Mouse (Mus musculus): ENCODE measurements at regions not wholly inside any gene's neighbourhood (a gene's known extent, or its start where the extent isn't known, plus 50 kb on each side); places are given as distances from the start of the nearest gene placed in this dataset.

DNA sequence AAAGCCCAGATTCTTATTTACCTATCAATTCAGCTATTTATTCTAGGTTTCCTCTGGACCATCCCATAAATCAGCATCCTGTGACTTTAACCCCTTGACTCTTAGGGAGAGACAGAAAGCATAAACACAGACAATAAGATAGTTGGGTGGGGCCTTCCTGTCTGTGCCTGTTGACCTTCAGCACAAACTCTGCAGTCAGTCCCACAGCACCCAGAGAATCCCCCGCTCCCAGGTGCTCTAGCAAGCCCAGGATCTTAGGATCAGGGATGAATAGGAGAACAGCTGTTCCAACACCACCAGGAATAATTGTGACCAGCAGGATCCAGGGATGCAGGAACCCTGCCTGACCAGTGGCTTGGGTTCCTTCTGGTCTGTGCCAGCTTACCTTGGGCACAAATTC is 107.8 kb downstream of the Basp1 start:
- DNase-seq (ENCODE audit: low spot score in 2 of 2) = no peak

DNA sequence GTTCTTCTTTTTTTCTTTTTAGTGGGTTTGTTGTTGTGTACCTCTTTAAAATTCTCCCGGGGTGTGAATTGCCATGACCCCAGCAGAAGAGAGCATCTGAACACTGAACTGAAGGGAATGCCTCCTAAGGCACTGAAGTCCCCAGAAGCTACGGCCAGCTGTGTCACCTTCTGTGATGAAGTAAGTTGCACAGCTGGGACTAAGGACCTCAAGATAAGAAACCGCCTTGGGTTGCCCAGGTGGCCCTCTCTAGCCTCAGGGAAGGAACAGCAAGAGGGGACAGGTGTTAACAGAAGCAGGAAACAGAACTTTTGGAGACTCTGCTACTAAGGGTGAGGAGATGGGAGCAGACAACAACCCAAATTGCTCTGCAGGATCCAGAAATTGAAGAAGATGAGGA is 110.2 kb downstream of the Basp1 start:
- DNase-seq (ENCODE audit: low spot score in 2 of 2) = no peak

DNA sequence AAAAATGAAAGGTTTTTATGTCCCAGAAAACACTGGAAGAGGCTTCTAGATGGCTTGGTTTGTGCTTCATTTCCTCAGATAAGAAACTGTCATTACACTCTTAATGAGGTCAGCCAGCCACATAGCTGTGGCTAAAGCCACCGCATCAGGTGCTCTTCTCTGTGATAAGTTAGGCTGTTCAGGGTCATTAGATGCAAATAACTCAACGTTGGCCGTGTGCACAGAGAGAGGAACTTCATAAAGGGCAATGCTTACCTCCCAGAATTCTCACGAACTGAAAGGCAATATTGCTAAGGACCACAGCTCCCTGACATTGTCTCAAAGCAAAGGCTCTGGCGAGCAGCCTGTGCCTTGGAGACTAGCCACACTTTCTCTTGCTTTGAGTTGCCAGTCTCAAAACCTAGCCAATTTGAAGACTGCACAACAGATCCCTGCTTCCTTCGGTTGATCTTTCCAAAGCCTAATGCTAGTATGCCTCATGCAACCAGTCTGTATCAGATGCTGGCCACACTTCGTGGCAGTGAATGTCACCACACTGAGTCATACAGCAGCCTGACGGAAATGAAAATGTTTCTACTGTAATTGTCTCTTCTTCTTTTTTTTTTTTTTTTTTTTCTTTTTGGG is 110.8 kb downstream of the Basp1 start:
- no peak for DNase-seq (ENCODE audit: low spot score in 2 of 2)

DNA sequence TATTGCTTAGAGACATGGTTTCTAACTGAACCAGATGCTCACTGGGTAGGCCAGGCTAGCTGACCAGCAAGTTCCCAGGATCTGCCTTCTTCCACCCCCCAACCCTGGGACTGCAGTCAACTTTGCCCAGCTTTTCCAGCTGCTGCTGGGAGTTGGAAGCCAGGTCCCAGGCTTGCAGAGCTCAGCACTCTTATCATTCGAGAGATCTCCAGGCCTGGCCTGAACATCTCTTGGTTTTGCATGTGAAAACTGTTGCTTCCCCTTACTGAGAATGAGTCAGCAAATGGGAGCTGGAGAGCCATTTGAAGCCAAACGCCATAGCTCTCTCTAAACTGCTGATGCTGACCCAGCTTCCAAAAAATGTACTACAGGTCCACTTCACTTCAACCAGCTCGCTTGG is 111.8 kb downstream of the Basp1 start:
- no peak for DNase-seq (ENCODE audit: low spot score in 2 of 2)

DNA sequence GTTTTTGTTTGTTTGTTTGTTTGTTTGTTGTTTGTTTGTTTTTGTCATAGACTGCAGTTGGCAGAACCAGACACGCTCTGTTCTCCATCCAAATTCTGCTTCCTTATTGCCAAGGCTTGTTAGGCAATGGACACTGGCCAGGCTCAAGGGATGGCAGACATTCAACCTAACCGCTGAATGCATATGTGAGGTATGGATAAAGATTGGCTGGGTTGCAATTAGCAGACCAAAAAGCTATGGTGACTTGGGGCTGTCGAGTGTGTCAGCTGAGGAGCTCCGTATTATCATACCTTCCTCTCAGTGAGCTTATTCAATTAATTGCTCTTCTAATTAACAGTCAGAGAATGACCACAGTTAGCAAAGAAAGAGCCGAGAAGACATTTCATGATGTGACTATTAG is 116.3 kb downstream of the Basp1 start:
- no peak for DNase-seq (ENCODE audit: low spot score in 2 of 2)

DNA sequence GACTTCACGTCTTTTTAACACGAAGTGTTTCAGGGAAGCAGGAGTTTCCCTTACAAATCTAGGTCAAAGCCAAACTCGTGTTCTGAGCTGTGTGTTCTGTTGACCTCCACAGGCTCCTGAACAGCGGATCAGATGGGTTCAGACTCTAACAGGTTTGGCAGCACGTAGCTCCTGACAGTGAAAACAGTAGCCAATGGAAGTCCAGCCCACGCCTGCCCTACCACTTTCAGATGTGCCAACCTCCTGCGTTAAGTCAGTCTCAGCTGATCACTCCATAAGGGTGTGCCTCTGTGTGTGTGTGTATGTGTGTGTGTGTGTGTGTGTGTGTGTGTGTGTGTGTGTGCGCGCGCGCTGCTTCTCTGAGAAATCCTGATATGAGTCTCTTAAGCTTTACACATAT is 116.8 kb downstream of the Basp1 start:
- DNase-seq (ENCODE audit: low spot score in 2 of 2) = no peak

DNA sequence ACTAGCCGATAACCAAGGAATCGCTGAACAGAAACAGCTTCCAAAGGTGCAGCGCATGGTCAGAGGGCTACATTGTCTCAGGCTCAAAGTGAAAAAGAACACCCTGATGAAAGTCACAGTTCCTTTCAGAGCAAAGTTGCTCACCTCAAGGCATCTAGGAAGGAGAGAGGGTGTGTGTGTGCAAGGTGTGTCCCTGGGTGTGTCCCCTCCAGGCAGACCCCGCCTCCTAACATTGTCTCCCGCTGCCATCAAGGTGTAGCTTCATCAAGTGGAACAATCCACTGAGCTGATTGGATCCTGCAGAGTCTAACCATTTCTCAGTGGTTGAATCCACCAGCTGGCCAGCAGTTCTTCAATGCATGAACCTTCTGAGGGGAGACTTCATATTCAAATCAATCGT is 117.8 kb downstream of the Basp1 start:
- no peak for DNase-seq (ENCODE audit: low spot score in 2 of 2)

DNA sequence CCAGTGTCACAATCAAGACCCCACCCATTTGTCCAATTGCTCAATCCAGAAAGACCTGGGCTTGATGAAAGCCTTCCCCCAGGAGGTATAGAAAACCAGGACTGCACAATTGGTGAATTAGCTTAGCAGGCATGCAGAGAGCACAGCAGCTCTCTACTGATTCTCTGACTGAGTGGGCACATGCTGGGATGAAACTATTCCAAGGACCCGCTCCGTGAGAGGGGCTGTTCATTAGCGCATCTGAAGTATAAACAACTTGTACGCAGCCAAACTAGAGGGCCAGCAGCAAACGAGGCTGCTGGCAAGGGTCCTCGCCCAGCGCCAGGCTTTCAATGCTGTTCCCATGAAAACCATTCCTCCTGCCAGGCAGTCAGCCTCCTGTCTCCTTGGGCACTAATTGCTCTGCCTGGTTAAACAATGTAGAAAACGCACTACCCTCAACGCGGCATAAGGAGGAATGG is 122.3 kb downstream of the Basp1 start:
- peak in 1 of 2 experiments; percentile 21 for DNase-seq (ENCODE audit: low spot score in 2 of 2)

DNA sequence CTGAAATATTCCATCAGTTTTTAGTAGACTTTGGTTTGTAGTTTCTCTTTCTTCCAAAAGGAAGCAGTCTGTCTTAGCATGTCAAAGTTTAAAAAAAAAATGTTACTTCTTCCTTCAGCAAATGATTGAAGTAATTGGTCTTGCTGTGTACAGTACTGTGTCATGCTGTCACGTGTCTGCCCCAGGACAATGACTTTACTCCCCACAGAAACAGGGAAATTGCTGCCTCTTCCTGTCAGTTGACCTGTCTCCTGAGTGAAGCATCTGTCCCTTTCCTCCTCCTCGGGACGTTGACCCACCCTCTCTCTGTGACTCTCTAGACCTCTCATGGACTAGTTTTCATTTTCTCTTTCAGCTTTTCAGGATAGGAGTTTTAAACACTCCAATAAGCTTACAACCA is 125.7 kb downstream of the Basp1 start:
- no peak for DNase-seq (ENCODE audit: low spot score in 2 of 2)

DNA sequence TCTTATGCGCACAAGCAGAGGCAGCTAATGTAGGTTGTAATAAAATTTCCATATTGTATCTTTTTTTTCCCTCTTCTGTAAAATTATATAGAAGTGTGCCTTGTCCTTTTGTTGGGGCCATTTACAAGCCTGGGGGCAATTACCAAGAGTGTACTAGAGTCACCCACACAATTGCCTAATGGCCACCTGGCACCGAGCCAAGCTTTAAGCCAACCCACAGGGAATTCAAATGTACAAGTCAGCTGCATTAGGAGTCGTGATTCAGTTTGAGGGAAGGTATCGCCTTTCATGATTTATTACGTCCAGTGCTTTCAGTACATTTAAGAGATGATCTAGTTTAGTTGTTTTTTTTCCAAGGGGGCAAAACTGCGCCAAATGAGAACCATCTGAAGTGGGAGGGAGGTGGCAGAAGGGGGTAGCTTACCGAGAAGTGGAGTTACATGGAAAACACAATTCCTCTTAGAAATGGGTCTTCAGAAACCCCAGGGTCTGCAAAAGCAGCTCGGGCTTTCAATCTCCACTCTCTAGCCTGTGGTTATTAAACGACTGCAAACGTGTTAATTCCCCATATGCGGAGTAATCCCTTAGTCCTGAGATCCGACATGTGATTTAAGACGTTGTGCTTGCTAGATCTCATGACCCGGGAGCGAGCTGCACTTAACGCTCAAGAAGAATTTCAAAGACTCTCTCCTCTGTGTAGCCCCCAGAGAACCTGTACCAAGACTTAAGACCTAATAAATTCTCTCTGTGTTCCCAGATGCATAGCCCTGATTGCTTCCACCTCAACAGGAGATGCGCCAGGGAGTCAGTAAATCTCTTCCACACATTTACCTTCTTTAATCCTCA is 129.0 kb downstream of the Basp1 start:
- DNase-seq (ENCODE audit: low spot score in 2 of 2) = no peak

DNA sequence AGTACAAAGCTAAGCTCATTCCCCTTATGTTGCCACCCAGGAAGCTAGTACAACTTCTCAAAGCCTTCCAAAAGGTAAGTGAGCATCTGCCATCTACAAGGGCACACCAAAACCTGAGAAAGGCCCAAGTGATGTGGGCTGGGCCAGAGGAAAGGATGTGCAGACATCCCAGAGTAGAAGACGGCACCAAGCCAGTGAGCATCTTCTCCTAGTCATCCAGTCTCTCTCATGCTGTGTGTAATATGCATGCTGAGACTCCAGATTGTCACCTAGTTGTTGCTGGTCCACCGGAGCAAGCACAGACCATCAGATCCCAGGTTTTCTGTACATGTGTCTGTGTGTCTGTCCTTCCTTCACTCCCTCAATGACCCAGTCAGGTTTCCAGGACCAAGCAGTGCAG is 129.9 kb downstream of the Basp1 start:
- no peak for DNase-seq (ENCODE audit: low spot score in 2 of 2)

DNA sequence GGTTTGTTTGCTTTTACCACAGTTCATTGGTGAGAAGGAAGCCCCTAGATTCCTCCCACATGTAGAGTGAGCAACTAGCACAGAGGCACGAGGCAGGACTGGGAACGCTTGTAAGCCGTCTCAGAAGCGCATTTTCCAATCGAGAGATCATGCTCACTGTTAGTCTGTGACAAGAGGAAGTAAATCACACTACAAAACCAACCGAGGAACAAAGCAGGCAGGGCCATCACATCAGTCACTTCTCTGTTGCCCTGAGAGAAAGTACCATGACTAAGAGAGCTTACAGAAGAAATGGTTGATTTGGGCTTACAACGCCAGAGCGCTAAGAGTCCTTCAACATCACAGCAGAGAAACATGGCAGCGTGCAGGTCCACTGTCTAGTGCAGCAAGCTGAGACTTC is 131.2 kb downstream of the Basp1 start:
- DNase-seq (ENCODE audit: low spot score in 2 of 2) = no peak

DNA sequence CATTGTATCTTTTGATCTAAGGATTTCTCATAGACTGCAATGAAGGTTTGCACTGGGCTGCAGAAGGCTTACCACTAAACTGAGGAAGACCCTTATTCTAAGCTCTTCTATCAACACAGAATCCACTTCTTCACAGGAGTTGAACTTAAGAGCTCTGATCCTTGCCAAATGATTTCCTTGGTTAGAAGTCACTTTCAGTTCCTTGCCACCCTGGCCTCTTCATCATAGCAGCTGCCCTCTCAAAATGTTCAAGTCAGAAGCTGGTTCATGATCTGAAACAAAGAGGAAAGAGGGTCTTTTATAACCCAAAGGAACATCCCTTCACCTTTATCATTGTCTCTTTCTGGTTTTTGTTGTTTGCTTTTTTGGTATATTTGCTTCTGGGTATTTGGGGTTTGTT is 131.6 kb downstream of the Basp1 start:
- no peak for DNase-seq (ENCODE audit: low spot score in 2 of 2)

DNA sequence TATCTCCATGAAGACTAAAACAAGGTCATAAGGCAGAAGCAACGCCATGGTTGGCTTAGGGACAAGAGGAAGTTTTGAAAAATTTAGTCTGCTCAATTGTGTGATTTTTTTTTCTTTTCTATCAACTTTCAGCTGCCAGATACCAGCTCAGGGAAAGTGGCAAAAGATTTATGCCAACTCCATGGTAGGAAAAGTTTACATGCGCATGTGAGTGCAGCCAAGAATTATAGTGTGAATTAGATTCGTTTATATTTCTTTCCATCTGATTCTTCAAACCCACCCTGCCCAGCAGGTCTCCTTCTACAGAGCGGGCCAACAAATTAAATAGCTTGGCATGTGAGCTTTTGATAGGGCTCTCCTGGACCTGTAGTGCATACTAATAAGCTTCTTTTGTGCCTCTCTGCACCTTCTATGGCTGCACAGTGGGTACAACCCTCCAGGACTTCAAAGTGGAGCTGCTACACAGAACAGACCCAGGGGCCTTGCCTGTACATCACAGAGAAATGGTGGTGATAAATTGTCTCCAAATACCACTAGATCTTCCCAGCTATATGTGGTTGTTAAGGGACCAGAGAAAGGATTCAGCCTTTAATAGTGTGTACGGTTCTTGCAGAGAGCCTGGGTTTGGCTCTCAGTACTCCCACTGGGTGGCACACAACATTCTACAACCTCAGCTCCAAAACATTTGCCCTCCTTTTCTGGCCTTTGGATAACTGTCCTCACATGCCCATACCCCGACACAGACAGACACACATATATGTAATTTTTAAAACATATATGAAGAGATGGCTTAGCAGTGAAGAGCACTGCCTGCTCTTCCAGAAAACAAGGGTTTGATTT is 135.0 kb downstream of the Basp1 start:
- DNase-seq (ENCODE audit: low spot score in 2 of 2) = no peak

DNA sequence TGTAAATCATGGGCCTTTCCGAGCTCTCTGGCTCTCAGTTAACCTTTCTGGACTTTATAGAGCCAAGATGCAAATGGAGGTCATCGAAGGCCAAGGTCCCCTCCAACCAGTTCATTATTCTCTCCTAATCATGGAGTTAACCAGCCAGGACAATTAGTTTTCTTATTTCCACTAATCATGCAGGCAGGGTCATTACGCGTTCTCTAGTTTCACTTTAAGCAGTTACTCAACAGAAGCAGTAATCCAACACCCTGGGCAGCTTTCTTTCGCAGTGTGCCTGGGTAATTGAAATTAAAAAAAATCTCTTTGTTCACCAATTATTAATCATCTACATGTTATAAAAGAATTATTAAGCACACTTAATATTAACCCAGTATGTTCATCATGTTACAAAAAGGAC is 137.3 kb downstream of the Basp1 start:
- no peak for DNase-seq (ENCODE audit: low spot score in 2 of 2)

DNA sequence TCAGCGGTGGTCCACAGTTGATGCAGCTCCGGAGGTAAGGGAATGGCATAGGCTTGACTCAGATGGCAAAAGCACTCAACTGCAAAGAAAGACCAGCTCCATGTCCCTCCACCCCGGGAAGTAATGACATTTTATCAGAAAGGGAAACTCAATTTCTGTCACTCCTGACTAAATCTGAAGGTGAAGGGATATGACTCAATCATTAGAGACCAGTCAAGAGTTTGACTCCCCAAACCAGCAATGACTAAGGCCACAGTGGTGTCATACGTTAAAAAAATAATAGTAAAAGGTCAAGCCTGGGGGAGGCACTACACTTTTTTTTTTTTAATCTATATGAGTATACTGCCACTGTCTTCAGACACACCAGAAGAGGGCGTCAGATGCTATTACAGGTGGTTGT is 141.7 kb downstream of the Basp1 start:
- DNase-seq (ENCODE audit: low spot score in 2 of 2) = no peak

DNA sequence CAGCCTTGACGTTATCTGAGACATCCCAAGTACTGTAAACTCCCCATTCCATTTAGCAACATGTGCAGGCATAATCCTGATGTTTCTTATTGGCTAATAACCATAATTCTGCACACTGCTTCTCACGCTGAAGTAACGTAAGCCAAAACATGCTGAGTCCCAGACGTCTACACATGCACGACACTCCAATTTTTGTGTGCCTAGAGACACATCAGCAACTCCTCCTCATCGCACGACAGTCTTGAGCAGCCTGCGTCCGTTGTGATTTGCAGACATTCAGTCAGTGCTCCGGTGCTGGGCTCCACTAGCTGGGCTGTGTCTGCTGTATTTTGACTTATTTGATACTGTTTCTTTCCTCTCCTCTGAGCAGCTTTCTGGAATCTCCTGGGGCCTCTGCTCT is 143.2 kb downstream of the Basp1 start:
- DNase-seq (ENCODE audit: low spot score in 2 of 2) = no peak

DNA sequence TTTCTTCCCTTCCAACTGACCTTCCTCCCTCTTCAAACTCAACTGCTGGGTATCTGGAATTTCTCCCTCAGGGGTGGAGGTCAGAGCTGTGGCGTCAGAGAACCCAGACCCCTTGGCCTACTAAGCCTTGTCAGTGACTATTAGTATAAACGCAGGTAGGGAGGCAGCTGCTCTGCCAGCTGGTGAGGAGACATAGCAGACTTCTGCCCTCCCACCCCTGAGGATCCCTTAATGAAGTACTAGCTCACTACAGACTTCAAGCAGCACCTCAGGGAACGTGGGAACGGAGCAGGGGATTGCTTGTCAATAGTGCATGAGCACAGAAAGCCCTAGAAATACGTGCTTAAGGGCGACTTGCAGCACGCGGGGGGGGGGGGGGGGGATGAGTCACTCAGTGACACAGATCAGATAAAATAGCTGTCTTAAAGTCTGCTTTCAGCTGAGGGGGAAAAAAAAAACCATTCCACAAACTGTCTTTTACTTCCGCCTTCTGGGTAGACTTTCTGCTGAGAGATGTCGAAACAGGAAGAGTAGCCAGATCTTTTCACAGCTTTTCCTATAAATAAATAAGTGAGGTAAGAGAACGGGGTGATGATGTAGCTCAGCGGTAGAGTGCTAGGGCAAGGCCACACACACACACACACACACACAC is 144.1 kb downstream of the Basp1 start:
- DNase-seq (ENCODE audit: low spot score in 2 of 2) = no peak

DNA sequence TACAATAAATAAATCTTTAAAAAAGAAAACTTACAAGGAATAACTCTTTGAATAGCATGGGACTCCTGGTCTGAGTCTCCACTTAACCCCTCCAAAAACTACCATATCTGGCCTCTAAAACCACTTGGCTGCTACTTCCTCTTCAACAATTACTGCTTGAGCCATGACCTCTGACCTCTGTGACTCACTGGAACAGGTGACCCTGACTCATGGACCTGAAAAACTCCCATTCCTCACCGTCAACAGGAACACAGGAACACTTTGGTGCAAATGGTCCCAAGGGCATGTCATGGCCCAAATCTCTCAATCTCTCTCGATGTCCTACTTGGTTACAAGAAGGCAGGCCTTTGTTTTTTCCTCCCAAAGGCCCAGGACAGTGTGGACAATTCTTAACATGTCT is 145.1 kb downstream of the Basp1 start:
- DNase-seq (ENCODE audit: low spot score in 2 of 2) = no peak

DNA sequence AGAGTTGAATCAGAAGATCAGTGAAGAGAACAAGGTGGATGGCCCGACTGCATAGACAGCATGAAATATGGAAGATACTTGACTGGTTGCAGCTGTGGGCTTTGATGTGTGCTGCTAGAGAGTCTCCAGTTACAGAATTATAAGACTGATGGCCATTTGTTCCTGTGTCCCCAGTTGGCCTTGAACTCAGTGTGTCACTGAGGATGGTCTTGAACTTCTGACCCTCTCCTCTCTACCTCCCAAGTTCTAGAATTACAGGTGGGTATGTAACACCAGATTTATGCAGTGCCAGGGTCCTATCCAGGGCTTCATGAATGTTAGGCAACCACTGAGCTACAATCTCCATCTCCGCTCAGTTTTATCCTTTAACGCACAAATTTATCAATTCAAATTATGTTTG is 146.1 kb downstream of the Basp1 start:
- no peak for DNase-seq (ENCODE audit: low spot score in 2 of 2)

All from left cerebral cortex, adult 18-20 months (tissue).